Mouse (Mus musculus): ENCODE measurements at regions not wholly inside any gene's neighbourhood (a gene's known extent, or its start where the extent isn't known, plus 50 kb on each side); places are given as distances from the start of the nearest gene placed in this dataset.

- DNase-seq (ENCODE audit: low spot score), result no peak
Measured at GRCm38 (mm10) chr8:34546815-34547214, 435.3 kb upstream of the Gm10131 start.

DNA sequence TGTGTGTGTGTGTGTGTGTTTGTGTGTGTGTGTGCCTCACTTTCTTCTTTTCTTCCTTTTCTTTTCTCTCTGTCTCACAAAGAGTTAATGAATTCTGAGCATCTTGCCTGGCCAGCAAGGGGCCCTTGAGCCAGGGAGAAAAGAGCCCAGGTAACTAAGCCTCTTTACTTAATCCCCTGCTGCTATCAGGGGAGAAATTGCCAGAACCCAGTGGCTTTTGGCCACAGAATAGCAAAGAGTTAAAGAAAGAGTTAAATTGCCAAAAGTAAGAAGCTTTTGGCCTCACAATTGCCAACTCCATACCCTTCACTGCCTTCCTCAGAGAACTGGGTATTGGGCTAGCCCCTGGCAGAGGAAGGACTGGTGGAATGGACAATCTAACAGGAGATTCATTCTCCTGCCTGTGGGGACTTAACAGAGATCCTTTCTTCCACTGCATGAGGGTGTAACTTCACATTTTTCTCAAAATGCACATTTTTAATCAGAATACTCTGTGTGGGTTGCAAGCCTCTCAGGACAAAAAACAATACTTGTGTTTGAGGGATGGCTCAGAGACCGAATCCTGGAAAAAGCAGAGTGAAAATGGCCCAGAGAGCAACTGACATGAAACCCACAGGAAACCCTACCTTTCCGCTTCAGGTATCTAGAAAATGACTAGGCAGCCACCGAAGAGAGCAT lies 431.0 kb upstream of the Gm10131 start:
- DNase-seq (ENCODE audit: low spot score), result no peak

GRCm38 (mm10) chr8:34539232-34539631 lies 427.7 kb upstream of the Gm10131 start:
- no peak for DNase-seq (ENCODE audit: low spot score)

- no peak for DNase-seq (ENCODE audit: low spot score)
Measured at GRCm38 (mm10) chr8:34535434-34535833, 423.9 kb upstream of the Gm10131 start.

DNA sequence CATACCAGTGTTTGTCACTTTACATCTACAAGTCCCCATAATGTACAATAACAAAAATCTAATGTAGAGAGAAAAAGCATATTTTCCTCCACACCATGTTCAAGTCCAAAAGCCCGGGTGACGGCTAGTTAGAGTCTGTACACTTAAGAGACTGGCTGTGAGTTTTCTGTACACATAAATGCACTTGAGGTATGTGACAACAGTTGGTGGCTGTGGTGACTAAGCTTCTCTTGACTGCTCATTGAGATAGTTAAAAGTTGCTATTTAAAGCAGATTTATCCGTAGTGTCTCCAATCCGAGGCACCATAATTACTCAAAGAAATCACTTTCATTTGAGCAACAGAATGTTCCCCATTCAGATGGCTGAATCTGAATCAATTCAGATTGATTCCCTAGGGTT lies 421.9 kb upstream of the Gm10131 start:
- DNase-seq (ENCODE audit: low spot score), result no peak

- no peak for DNase-seq (ENCODE audit: low spot score)
Measured at GRCm38 (mm10) chr8:34530896-34531679, 419.6 kb upstream of the Gm10131 start.

GRCm38 (mm10) chr8:34530046-34530445 lies 418.5 kb upstream of the Gm10131 start:
- no peak for DNase-seq (ENCODE audit: low spot score)

DNA sequence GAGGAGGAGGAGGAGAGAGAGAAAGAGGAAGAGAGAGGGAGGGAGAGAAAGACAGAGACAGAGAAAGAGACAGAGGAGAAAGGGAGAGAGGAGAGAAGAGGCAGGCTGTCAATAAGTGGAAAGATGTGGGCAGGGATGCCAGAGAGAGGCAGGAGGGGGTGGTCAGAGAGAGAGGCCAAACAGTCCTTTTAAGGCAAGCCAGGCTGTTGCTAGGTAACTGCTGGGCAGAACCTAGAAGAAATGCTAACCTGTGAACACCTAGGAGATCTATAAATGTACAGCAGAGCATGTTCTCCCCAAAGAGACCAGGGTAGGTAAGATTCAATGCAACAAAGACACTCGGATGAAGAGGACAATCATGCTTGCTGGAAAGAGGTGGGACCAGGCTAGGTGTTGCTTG lies 417.9 kb upstream of the Gm10131 start:
- no peak for DNase-seq (ENCODE audit: low spot score)

- no peak for DNase-seq (ENCODE audit: low spot score)
Measured at GRCm38 (mm10) chr8:34528213-34528612, 416.7 kb upstream of the Gm10131 start.

DNA sequence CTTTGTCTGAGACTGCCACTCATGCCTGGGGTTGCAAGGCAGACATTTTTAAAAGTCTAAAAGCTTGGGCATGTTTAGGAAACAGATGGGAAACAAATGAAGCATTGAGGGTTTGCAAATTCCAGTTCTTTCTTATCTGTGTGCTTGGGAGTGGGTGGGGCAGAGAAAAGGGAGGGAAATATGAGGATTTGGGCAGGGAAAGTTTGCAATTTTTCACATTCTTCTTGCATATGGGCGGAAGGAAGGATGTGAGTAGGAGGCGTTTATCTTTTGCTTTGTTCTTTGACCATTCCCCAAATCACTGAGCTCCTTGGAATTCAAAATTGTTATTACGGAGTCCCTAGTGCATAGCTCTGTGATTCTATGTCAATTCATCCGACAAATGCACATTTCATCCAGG lies 413.7 kb upstream of the Gm10131 start:
- no peak for DNase-seq (ENCODE audit: low spot score)

DNA sequence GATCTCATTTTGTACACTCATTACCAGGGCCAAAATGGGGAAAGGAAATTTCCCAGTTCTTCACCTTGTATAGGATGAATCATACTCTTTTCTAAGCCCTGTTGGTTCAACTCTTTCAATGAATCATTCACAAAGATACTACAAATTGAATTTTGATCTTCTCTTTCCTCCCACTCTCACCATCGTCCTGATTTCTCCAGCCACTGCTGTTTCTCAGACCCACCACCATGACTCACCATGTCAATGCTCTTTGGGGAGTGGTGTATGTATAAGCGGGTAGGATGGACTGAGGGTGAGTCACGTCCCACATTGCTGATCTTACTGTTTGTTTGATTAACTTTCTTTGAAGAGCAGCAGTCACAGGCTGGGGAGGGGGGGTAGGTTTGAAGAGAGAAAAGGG lies 412.3 kb upstream of the Gm10131 start:
- no peak for DNase-seq (ENCODE audit: low spot score)

- DNase-seq (ENCODE audit: low spot score), result no peak
Measured at GRCm38 (mm10) chr8:34521316-34521715, 409.8 kb upstream of the Gm10131 start.

DNA sequence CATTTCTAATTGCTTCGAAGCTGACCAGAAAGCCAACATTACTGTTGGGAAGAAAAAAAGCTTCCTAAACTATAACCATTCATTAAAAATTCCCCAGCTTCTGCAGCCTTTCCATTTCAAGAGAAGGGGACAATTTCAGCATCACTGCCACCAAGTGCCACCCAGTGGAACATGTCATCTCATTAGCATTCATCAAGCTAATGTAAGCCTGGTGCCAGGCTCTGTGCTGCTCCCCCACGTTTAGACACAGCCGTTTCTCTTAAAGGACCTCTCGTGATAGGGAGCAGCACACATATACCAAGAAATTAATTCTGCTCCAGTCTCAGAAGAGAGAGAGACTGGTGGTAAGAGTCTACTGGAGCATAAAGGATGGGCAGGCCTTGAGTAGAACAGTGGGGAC lies 409.1 kb upstream of the Gm10131 start:
- DNase-seq (ENCODE audit: low spot score), result no peak

- no peak for DNase-seq (ENCODE audit: low spot score)
Measured at GRCm38 (mm10) chr8:34513459-34514090, 402.0 kb upstream of the Gm10131 start.

DNA sequence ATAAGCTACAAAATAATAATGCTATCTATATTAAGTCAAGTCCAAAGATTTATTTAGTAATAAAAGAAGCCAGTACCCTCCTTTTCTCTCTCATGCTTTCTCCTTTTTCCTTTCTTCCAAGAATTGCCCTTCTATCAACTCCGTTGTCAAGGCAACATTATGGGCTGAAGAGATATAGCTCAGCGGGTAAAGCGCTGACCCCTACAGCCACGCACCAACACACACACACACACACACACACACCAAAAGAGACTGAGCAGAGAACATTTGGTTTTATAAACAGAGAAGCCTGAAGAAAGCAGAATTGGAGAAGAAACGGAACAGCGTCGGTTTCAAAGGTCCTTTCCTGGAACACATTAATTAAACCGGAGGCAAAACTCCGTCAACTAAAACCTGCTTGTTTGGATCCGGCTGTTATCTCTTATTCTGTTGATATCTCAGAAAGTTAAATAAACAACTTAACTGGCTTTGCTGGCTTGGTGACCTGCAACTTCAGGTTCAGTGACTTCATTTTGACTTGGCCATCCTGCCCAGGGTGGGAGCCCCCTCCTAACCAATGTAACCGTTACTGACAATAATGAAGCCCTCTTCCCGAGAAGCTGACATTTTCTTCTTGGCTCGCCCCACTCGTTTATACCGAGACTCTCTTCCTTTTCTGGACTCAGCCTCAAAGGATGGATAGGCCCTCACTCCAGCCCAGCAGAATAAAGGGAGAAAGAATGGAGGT lies 394.5 kb upstream of the Gm10131 start:
- no peak for DNase-seq (ENCODE audit: low spot score)

GRCm38 (mm10) chr8:34505102-34505501 lies 393.6 kb upstream of the Gm10131 start:
- DNase-seq (ENCODE audit: low spot score), result no peak

- DNase-seq (ENCODE audit: low spot score), result no peak
Measured at GRCm38 (mm10) chr8:34502606-34503162, 391.1 kb upstream of the Gm10131 start.

- DNase-seq (ENCODE audit: low spot score), result no peak
Measured at GRCm38 (mm10) chr8:34499196-34499595, 387.7 kb upstream of the Gm10131 start.

DNA sequence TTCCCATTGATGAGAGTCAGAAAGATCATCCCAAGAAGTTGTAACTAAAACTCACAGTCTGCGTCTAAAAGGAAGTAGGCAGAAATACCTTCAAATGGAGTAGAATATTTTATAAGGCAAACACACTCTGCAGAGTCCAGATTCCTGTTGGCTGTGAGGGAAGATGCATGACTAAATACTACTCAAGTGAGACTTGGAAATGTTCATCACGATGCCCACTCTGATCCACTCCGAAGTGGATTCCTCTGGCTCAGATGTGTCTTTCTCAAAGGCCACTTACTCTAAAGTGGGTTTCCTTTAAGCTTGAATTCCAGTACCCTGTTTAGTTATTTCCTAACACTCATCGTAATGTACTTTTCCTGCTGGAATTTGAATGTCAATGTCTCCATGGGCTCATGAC lies 385.2 kb upstream of the Gm10131 start:
- no peak for DNase-seq (ENCODE audit: low spot score)

- DNase-seq (ENCODE audit: low spot score), result no peak
Measured at GRCm38 (mm10) chr8:34495974-34496373, 384.4 kb upstream of the Gm10131 start.

DNA sequence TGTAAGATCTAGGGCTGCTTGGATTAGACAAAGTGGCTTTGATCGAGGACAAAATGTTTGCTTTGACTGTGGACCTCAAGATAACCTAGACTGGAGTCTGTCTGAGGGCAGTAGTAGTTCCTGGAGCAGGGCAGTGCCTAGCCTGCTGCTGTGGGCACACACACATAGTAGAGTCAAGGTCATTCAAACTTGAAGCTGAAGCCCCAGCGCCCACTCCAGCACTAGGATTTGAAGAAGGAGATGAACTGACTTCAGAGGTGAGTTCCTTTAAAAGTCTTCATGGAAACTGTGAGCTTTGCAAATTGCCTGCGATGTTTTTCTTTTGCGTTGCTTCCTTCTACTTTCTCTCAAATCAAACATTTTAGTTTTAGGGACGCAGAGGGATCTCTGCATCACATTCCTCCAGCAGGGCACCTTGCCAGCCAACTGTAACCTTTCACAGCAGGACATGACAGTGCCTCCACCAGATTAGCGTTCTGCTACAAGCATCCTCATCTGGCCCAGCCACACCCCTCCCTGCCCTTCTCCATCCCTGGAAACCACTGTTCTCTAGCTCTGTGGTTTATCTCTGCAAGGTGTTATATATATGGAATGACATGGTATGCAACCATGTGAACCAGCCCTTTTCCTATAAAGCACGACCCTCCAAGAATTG lies 377.3 kb upstream of the Gm10131 start:
- DNase-seq (ENCODE audit: low spot score), result no peak
